Mouse (Mus musculus) spleen, postnatal 36 days (tissue): ENCODE results near the gene Elof1.

Experiments used
- DNase-seq, 2 experiments: peaks; one replicate each; pipeline ENCODE4 v3.0.0; 2022; ENCODE audit warnings: low spot score in 2 of 2, mixed read lengths in 1 of 2

Elof1 gene

GRCm38 (mm10) chr9:22136765-22137547, 20.0 kb upstream of the Elof1 start:
- DNase-seq, result no peak

- DNase-seq, result peak in 1 of 2 experiments; percentile 56
These were observed 18.8 kb upstream of the Elof1 start, which contains the start of gene Acp5 for GRCm38 (mm10) chr9:22135644-22136390. Gene Acp5, minus strand, starts transcription at chr9:22135711.

DNA sequence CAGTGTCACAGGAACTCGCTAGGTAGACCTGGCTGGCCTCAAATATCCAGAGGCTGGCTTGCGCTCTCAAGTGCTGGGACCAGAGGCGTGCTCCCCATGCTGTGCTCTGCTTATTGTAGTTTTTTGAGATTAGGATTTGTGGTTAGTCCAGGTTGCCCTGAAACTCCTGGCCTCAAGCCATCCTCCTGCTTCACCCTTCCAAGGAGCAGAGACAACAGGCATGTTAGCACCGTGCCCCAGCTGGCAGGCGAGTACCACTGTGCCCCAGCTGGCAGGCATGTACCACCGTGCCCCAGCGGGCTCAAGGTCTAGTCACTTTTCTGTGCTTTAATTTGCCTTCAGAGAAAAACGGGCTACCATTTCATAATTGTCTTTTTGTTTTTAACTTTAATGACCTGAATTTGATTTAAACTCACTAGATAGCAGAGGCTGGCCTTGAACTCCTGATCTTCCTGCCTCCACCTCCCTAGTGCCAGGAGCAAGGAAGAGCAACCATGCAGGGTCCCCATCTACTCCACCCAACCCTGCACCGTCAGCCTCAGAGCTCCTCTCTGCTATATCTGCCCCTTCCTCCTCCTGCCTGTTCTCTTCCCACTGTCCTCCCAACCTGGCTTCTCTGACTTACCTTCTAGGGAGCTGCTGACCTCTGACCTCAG, 18.1 kb upstream of the Elof1 start:
- no peak for DNase-seq

- DNase-seq, result no peak
These were observed 17.4 kb upstream of the Elof1 start for GRCm38 (mm10) chr9:22134246-22134890.

DNA sequence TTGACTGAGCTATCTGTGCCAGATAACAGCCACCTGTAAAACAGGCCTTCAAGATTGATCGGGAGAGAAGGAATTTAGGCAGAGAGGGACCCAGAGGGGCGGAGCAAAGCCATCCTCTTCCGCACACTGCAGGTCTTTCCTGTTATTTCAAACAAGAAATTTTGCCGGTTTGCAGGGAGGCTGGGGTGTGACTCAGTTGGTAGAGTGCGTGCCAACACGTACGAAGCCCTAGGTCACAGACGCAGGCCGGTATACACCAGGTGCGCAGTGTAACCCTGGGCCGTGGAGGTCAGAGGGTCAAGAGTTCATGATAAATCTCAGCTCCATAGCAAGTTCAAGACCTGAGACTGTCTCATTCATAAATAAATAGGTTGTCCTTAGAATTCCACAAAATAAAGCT, 15.2 kb upstream of the Elof1 start:
- no peak for DNase-seq

GRCm38 (mm10) chr9:22131226-22131981, 14.4 kb upstream of the Elof1 start:
- peak; percentile 85 to 86 for DNase-seq

DNA sequence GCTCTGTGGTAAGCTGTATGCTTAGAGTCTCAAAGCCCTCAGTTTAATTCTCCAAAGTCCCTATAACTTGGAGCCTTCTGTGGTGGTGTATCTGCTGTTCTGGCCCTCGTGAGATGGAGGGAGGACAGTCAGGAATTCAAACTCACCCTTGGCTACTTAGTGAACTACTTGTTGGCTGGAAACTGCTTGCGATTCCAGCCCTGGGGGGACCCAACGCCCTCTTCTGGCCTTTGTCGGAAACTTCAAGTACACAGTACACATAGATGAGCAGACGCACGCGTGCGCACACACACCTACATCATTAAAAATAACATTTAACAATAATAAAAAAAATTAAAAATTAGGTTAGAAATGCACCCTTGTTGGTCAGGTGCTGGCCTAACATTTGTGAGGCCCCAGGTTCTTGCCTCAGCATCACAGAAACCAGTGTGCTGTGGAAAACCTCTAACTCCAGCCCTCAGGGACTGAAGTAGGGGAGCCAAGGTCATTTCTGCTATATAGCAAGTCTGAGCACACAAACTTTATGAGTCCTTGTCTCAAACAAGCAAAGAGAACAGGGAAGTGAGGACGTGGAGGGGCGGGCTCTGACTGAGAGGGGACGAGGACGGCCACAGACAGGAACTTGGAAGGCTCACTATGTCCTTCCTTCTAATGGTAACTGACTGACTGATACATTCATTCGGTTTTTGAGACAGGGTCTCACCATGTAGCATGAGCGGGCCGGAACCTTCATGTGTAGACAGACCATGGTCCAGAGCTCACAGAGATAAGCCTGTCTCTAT, 8.5 kb upstream of the Elof1 start:
- peak; percentile 70 to 78 for DNase-seq

DNA sequence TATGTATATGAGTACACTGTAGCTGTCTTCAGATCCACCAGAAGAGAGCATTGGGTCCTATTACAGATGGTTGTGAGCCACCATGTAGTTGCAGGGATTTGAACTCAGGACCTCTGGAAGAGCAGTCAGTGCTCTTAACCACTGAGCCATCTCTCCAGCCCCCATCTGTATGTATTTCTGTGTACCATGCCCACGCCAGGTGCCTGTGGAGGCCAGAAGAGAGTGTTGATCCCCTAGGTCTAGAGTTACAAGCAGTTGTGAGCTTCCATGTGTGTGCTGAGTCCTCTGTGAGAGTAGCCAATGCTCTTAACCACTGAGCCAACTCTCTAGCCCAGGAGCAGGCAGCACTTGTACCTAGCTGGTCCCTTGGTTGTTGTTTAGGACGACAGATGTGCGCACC, 7.2 kb upstream of the Elof1 start:
- DNase-seq, result no peak

DNA sequence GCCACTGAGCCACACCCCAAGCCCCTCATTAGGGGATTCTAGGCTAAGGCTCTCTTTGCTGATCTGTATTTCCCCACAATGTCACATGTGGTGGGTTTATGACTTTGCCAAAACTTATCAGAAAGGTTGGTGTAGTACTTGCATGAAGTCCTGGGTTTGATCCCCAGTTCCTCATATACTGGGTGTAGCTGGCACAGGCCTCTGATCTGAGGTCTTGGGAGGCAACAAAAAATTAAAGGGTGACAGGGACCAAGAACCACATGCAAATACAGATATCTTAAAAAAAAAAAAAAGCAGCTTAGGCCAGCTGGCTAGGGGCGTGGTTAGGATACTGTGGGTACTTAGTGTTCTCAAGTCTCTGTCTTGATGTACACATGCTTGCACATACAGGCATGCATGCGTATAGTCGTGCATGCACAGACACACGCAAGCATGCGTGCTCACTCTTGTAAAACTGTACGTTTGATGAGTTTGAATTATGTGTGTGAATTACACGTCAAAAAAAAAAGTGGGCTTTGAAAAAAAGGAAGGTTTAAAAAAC, 6.2 kb upstream of the Elof1 start:
- DNase-seq, result peak; percentile 87 to 88

GRCm38 (mm10) chr9:22122005-22122404, 5.0 kb upstream of the Elof1 start:
- peak; percentile 83 to 85 for DNase-seq

- DNase-seq, result no peak
These were observed 4.6 kb upstream of the Elof1 start for GRCm38 (mm10) chr9:22121545-22121944.

DNA sequence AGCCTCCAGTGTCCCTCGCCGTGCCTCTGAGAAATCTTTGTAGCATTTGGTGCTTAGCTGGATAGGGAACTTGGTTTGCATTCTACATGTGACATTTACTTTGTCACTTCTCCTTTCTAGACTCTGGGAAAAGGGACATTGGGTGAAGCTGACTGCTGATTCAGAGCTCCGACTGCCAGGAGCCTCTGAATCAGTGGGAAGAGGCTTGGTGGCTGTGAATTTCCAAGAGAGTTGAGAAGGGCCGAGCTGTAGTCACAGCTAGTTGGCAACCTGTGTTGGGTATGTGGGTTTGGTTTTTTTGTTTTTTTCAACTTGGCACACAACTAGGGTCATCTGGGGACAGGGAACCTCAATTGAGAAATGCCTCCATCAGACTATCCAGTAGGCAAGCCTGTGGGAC, 2.6 kb upstream of the Elof1 start:
- DNase-seq, result no peak

- DNase-seq, result peak; percentile 76 to 87
These were observed 933 bp upstream of the Elof1 start for GRCm38 (mm10) chr9:22117754-22118456.

GRCm38 (mm10) chr9:22116086-22116485, 886 bp downstream of the Elof1 start:
- DNase-seq, result no peak

DNA sequence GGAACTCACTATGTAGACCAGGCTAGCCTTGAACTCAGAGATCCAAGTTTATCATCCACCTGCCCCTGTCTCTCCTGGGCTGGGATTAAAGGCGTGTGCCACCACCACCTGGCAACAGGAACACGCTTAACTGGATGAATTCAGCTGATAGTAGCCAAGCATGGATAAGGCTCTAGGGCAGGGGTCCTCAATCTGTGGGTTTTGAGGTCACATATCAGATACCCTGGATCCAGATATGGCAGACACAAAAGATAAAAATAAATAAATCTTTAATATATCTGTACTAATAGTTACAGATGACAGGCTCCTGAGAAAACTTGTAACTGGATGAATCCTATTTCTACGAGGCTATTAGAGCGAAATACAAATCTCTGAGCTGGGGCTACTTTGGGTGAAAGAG, 1.3 kb downstream of the Elof1 start:
- no peak for DNase-seq

DNA sequence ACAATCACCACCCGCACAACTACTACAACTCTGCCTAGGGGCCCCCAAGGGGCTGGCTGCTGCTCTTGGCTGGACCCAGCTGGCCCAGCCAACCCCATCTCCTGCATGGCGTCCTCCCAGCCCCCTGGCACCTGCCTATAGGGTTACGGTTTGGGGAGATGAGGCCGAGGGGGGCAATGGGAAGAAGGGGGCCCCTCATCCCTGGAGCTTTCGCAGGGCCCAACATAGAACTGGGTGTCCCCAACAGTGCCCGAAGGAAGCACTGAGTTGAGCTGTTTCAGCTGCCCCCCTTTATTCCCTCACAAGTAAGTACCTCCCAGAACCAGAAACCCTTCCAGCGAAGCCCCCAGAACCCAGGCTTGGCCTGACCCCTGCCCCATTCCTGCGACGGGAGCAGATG, 8.8 kb downstream of the Elof1 start:
- no peak for DNase-seq

GRCm38 (mm10) chr9:22099922-22100321, 17.1 kb downstream of the Elof1 start:
- no peak for DNase-seq

- no peak for DNase-seq
These were observed 17.8 kb downstream of the Elof1 start, which contains the start of gene Cnn1 for GRCm38 (mm10) chr9:22098993-22099696. Gene Cnn1, plus strand, starts transcription at chr9:22099216.

DNA sequence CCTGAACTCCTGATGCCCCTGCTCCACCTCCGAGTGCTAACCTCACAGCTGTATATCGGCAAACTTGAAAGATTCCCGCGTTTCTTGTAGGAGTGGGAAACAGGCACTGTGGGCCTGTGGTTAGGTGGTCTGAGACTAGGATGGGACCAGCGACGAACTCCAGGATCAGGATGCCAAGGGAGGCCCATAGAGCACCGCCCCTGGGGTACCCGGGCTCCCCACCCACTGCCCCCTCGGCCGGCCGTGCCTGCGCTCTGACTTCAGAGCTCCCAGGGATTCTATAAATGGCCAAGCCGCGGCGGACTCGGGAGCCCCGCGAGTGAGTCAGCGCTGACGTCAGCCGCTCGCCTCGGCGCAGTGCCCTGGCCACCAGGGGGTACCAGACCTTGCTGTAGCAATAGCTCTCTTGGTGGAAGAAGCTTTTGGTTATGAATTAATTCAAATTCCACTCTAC, 21.1 kb downstream of the Elof1 start:
- peak; percentile 80 to 83 for DNase-seq
